Mouse (Mus musculus) NIH3T3 (cell line): ENCODE measurements at regions not wholly inside any gene's neighbourhood (a gene's known extent, or its start where the extent isn't known, plus 50 kb on each side); places are given as distances from the start of the nearest gene placed in this dataset.
A peak's percentile ranks its signal among the peaks of the same experiment; 100 is the strongest.

Experiments used
- DNase-seq: peaks from one replicate; pipeline ENCODE4 v3.0.0-alpha.2; 2012; ENCODE audit warnings: low read depth

GRCm38 (mm10) chr5:64653764-64654163 lies 149.4 kb upstream of the Klf3 start:
- DNase-seq = no peak

- peak; percentile 78 for DNase-seq
These were observed 147.9 kb upstream of the Klf3 start for GRCm38 (mm10) chr5:64655286-64655685.

- no peak for DNase-seq
These were observed 141.2 kb upstream of the Klf3 start for GRCm38 (mm10) chr5:64661959-64662358.

GRCm38 (mm10) chr5:64662476-64662875 lies 140.7 kb upstream of the Klf3 start:
- no peak for DNase-seq

- DNase-seq = no peak
These were observed 139.4 kb upstream of the Klf3 start for GRCm38 (mm10) chr5:64663766-64664165.

- DNase-seq = no peak
These were observed 138.1 kb upstream of the Klf3 start for GRCm38 (mm10) chr5:64665064-64665463.

GRCm38 (mm10) chr5:64666256-64666655 lies 136.9 kb upstream of the Klf3 start:
- peak; percentile 55 for DNase-seq

- DNase-seq = peak; percentile 71
These were observed 136.1 kb upstream of the Klf3 start for GRCm38 (mm10) chr5:64667053-64667452.

GRCm38 (mm10) chr5:64673861-64674260 lies 129.3 kb upstream of the Klf3 start:
- no peak for DNase-seq

GRCm38 (mm10) chr5:64676214-64676945 lies 126.8 kb upstream of the Klf3 start:
- no peak for DNase-seq

- DNase-seq = peak; percentile 53
These were observed 126.1 kb upstream of the Klf3 start for GRCm38 (mm10) chr5:64676946-64677588.

GRCm38 (mm10) chr5:64678706-64679105 lies 124.5 kb upstream of the Klf3 start:
- no peak for DNase-seq

GRCm38 (mm10) chr5:64679996-64680625 lies 123.1 kb upstream of the Klf3 start:
- no peak for DNase-seq

GRCm38 (mm10) chr5:64681161-64681560 lies 122.0 kb upstream of the Klf3 start:
- no peak for DNase-seq

- peak; percentile 26 for DNase-seq
These were observed 120.8 kb upstream of the Klf3 start for GRCm38 (mm10) chr5:64682326-64682845.

GRCm38 (mm10) chr5:64683419-64683818 lies 119.8 kb upstream of the Klf3 start:
- DNase-seq = no peak

GRCm38 (mm10) chr5:64684275-64684674 lies 118.9 kb upstream of the Klf3 start:
- DNase-seq = no peak

GRCm38 (mm10) chr5:64690148-64690547 lies 113.0 kb upstream of the Klf3 start:
- DNase-seq = no peak

GRCm38 (mm10) chr5:64691406-64692100 lies 111.6 kb upstream of the Klf3 start:
- no peak for DNase-seq

- no peak for DNase-seq
These were observed 110.9 kb upstream of the Klf3 start for GRCm38 (mm10) chr5:64692335-64692734.

- DNase-seq = no peak
These were observed 109.6 kb upstream of the Klf3 start for GRCm38 (mm10) chr5:64693616-64694015.

- no peak for DNase-seq
These were observed 108.6 kb upstream of the Klf3 start for GRCm38 (mm10) chr5:64694606-64695005.
